Mouse (Mus musculus) lung, postnatal 0 days (tissue): ENCODE measurements around the gene Tubb2b.

ENCODE experiments used
- CTCF ChIP-seq: IDR thresholded peaks from 2 replicates; pipeline ENCODE4 v1.5.1; 2016; ENCODE audit warnings: antibody characterized with exemption, mild to moderate bottlenecking
- EP300 ChIP-seq: IDR thresholded peaks from 2 replicates; pipeline ENCODE4 v1.6.1; 2016; ENCODE audit warnings: antibody characterized with exemption, mild to moderate bottlenecking, control low read depth

DNA sequence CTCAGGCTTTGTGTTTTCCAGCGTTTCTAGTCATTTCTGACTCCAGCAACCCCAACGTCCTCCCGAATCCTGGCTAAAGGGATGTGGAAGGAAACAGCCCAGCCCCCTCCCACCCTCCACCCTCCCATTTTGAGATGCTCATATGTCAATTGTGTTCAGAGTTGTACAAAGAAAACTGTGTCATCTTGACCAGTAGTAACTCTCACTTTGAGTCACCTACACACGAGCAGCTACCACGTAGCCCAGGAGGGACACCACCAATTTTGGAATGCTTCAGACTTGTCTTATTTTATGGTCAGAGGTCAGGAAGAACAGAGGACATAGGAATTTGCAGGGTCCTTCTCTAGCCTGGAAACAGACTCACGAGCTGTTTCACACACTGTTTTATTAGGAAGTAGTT, 43.8 kb upstream of the Tubb2b start:
- TF ChIP-seq CTCF (no peak), EP300 (no peak)
